Mouse (Mus musculus) kidney, adult 18-20 months (tissue): Measurements from ENCODE around the gene Glp2r.
A peak's percentile ranks its signal among the peaks of the same experiment; 100 is the strongest.

Source experiments
- DNase-seq: peaks from one replicate; pipeline ENCODE4 v3.0.0; 2021

Glp2r gene

DNA sequence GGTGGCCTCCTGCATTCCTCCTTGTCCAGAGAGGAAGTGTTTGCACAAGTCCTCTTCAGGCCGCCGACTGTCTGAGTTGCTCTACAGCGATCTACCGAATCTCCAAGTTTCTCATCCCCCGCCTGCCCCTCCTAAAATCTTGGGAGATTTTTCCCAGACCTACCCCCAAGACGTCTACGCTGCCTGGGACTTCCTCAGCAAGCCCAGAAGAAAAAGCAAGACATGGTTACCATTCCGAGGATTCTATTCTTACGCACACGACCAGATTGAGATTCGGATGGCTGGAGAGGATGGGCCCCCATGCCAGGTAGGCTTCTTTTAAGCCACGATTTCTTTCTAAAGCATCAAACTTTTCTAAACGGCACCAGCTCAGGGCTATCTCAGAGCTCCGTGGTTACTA lies at the start of gene Glp2r:
Gene Glp2r (minus strand): TSS at position 101 of the 400 bp plus-strand sequence.
- DNase-seq = no peak

DNA sequence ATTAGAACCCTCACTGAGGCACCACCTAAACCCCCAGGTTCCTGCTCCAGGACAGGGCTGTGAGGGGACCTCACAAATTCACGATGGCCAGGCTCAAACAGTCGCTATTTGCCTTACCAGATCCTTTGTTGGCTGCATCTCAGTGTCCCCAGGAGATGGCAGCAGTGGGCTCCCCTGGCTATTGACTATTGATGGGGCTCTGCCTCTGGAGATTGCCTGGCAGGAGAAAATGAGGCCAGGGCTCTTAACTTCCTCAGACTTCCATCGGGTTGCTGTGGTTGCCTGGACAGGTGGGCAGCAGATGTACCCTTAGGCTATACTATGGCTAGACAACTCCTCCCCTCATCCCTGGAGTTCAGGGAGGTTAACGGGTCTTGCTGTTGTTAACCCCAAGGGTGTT lies 49.3 kb upstream of the Glp2r start:
- peak; percentile 23 for DNase-seq

DNA sequence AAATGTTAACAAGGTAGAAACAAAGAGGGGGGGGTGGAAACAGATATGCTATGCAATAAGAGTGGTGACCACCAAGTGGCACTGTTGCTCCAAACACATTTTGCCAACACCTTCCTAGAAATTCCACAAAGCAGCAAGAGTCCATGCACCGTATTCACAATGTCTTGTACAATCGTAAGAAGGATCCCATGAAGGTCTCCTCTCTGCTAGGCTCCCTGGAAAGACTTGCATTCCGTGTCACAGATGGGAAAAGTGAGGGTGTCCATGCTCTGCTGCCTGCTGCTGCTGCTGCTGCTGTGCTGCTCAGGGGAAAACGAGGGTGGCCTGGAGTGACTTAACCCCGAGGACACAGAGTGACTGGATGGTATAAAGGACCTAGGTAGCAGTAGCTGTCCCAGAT lies 48.7 kb upstream of the Glp2r start:
- peak; percentile 28 for DNase-seq

DNA sequence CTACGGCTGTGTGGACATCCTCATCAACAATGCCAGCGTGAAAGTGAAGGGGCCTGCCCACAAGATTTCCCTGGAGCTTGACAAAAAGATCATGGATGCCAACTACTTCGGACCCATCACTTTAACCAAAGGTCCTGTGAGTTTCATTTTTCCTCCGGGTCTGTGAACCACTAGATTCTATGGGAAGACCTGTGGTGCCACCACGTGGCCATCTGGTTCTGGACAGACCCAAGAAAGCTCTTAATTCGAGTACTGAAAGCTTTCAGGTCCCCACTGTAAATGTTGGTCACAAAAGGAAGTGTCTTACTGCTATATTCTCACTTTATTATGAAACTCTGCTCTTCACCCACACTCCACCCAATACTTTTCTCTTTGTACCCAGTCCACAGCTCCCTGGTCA lies 40.6 kb upstream of the Glp2r start:
- DNase-seq = no peak

DNA sequence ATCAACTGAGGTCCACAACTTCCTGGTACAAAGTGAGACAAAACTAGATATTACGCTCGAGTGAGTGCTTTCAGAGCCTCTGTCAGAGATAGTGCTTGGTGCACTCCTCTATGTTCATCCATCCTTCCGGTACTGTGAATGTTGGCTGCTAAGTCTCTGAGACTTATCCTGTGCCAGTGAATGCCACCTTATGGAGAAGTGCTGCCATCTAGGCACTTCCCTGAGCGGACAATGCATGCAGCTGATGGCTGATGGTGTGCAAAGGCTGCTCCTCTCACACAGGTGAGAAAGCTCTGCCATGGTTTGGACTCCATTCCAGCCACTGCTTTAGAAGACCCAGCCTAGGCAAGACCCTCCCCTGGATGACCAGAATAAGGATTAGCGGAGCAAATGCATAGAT lies 37.1 kb upstream of the Glp2r start:
- DNase-seq = no peak

- DNase-seq = no peak
Observed at GRCm38 (mm10) chr11:67806832-67807597, 36.1 kb upstream of the Glp2r start.

- DNase-seq = no peak
Observed at GRCm38 (mm10) chr11:67805538-67805937, 34.6 kb upstream of the Glp2r start.

GRCm38 (mm10) chr11:67801169-67801568 lies 30.2 kb upstream of the Glp2r start:
- DNase-seq = no peak

- no peak for DNase-seq
Observed at GRCm38 (mm10) chr11:67800130-67800723, 29.3 kb upstream of the Glp2r start.

GRCm38 (mm10) chr11:67797931-67798330 lies 27.0 kb upstream of the Glp2r start, which contains the start of gene Dhrs7c:
Dhrs7c (plus strand) TSS chr11:67798187.
- DNase-seq = no peak

DNA sequence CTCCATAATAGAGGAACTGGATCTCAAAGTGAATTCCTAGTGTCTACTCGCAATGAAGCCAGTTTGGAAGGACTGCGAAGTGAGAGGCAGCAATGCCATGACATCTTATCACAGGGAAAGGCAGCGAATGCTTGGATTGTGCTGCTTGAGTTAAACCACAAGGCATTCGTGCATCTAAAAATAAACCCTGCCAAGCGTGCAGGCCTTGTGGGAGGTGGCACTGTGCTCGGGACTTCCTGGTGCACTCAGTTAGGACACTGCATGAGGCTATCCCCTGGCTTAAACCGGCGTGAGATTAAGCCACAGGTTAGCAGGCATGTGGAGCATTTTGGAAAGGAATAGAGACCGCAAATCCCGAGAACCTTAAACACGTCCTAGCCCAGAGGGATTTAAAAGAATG lies 19.2 kb upstream of the Glp2r start:
- no peak for DNase-seq

- DNase-seq = no peak
Observed at GRCm38 (mm10) chr11:67774379-67774778, 3.4 kb upstream of the Glp2r start, which contains the start of gene Gsg1l2. Gsg1l2 (plus strand) TSS chr11:67774608.

DNA sequence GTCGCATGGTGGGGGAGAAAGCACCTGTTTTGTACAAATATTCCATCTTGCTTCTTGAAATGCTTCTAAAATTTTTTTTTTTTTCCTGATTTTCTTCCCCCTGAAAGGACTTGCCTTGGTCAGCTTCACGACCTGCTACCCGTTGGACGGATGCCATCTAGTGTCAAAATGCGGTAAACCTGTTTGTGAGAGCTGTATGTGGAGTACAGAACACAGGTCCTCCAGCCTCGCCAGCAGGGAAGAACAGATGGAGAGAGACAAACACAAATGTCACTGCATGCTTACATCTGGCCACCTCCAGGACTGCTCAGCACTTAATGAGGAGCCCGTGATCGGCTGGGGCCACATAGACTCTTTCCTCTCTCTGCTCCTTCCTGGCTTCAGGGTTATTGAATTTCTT lies 1.6 kb upstream of the Glp2r start:
- peak; percentile 6 for DNase-seq

GRCm38 (mm10) chr11:67771691-67772090 lies 738 bp upstream of the Glp2r start:
- DNase-seq = no peak

DNA sequence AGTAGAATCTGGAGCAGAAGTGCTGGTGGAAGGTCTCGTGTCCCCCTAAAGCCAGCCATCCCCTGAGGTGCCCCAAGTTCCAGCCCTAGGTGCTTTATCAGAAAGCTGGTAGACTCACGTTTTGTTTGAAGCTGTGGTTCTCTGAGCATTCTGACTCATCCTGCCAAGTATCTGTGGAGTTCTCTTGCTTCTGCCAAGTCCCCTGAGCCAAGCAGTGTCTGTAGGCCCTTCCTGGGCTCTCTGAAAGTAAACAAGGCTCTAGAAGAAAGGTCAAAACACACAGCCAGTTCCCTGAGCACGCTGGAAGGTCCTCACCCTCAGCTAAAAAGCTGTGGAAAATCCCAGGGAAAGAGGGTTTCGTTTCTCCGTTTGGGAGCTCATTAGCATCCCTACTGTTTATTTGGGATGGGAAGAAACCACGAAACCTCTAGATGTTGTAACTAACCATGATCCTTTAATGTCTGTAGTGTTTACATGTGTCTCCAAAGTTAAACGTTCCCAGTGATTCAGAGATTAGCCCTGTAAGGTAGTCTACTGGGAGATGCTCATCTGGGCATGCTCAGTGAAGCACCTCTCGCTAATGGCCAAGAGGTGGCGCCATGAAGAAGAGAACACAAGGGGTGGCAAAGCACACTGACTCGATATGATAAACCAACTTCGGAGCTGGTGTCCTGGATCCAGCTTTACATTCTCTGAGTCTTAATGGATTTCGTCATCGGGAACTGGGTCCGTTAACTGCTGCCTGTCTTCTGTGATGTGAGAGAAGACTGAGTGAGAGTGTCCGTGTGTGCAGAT lies 13.4 kb downstream of the Glp2r start:
- no peak for DNase-seq

DNA sequence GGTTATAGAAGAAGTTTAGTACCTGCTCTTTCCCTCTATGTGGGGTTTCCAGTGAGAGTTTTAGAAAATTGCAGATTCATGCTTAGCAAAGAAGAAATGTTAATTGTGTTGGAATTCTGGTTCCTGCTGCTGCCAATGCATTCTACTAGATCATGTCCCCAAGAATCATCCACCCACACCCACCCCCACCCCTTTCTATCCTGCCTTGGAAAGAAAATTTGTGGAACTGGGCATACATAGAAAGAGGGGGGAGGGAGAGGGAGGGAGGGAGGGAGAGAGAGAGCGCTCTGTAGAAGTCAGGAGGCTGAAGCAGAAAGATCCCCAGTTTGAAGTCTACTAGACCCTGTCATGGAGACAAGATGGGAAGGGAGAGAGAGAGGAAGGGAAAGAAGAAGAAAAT lies 14.7 kb downstream of the Glp2r start:
- DNase-seq = no peak

GRCm38 (mm10) chr11:67741569-67741968 lies 29.4 kb downstream of the Glp2r start:
- DNase-seq = no peak

DNA sequence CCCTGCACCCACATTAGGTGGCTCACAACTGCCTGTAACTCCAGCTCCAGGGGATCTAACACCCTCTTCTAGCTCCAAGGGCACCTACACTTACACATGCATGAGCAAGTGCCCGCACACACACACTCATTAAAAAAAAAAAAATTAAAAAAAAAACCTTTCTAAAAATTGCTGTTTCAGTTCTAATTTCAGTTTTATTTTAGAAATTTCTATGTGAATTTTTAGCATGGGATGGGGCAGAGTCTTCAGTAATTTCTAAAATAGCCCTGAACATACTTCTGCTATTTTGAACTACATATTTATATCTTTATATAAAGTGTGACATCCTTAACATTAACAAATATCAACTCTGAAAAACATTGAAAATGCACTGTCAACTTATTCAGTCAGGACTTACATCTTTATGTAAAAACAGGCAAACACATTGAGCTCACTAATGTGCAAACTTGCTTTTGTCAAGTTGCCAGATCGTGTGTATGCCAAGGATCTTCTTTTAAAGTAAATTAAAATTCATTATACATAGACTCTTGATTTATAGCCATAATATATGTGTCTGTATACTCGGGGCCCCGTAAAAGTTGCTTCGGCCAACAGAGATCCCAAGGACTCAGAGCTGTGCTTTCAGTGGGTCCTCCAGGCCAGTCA lies 32.0 kb downstream of the Glp2r start:
- DNase-seq = no peak

DNA sequence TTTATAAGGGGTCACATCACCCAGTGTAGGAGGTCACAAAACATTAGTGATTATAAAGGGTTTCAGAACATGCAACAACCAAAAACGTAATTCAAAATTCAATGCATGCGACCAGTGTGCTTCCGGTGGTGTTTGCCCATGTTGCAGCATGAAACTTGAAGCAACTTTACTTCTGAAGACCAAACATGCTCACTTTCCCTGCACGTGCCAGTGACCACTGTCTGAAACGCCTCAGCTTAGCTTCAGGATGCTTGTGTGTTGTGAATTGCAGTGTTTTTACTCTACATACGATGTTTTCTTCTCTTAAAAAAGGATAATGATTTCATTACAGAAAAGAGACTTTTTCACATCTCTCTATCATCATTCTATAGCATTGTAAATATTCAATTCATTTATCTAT lies 32.6 kb downstream of the Glp2r start:
- DNase-seq = no peak

- no peak for DNase-seq
Observed at GRCm38 (mm10) chr11:67734597-67734996, 36.4 kb downstream of the Glp2r start.

- no peak for DNase-seq
Observed at GRCm38 (mm10) chr11:67733726-67734125, 37.2 kb downstream of the Glp2r start.

DNA sequence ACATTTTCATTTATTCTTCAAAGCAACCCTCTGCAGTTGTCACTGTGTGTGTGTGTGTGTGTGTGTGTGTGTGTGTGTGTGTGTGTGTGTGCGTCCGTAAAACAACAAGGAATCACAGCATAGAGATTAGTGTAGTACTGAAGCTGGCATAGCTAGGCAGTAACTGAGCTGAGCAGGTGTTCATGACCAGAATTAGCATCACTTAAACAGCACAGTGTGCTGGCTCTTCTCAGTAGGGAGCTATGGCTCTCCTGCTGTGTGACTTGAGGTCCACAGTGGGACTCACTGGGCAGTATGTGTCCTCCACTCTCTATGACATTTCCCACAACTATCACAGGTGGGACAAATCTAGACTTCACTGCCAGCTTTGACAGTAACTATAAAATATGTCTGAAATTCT lies 39.9 kb downstream of the Glp2r start:
- DNase-seq = no peak

DNA sequence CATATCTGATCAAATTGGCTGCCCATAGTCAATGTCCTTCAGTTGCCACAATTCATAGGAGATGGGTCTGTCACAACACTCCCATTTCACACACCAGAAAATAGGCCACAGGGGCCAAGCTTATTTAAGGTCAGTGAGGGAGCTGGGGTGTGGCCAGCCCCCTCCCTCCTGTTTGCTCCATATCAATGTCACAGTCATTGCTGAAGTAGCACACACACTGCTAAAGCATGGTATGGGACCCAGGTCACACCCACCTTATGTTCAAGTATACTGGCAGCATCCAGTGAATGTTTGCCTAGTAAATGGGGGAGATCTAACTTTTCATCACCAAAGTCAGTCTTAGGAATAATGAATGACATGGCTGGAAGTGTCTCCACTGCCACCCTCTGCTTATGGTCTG lies 42.2 kb downstream of the Glp2r start:
- no peak for DNase-seq
